Mouse (Mus musculus) heart, adult 2 months (tissue): ENCODE measurements at regions not wholly inside any gene's neighbourhood (a gene's known extent, or its start where the extent isn't known, plus 50 kb on each side); places are given as distances from the start of the nearest gene placed in this dataset.

Experiments used
- DNase-seq, 2 experiments: peaks; one replicate each; pipeline ENCODE4 v3.0.0; 2021
- H3K27ac ChIP-seq: fragments of 200-600 bp; 2 replicates; pipeline ENCODE4 v1.8.1; 2022
- H3K27me3 ChIP-seq: fragments of 200-500 bp; 2 replicates; pipeline ENCODE4 v1.6.1; 2012; ENCODE audit warnings: mild to moderate bottlenecking, low read length, inconsistent platforms, mixed read lengths; ENCODE audit not compliant: control insufficient read depth, insufficient read depth
- H3K36me3 ChIP-seq: fragments of 200-500 bp; 2 replicates; pipeline ENCODE4 v1.6.1; 2012; ENCODE audit warnings: low read length, inconsistent platforms; ENCODE audit not compliant: control insufficient read depth, insufficient read depth
- H3K4me1 ChIP-seq: fragments of 200-500 bp; 2 replicates; pipeline ENCODE4 v1.6.1; 2011; ENCODE audit warnings: low read length; ENCODE audit not compliant: control insufficient read depth, insufficient read depth
- H3K4me3 ChIP-seq: fragments of 200-600 bp; 2 replicates; pipeline ENCODE4 v1.8.1; 2022
- H3K79me2 ChIP-seq: fragments of 200-500 bp; replicated peaks from 2 replicates; pipeline ENCODE4 v1.6.1; 2012; ENCODE audit warnings: mild to moderate bottlenecking, inconsistent platforms, low read length, moderate library complexity, mixed read lengths; ENCODE audit not compliant: control insufficient read depth, insufficient read depth
- H3K9ac ChIP-seq: fragments of 200-500 bp; 2 replicates; pipeline ENCODE4 v1.6.1; 2012; ENCODE audit warnings: low read depth, mild to moderate bottlenecking, control low read depth, inconsistent platforms, low read length, mixed read lengths
- CTCF ChIP-seq: fragments of 200-600 bp; IDR thresholded peaks from 2 replicates; pipeline ENCODE4 v1.8.1; 2022; ENCODE audit warnings: antibody characterized with exemption, mild to moderate bottlenecking, moderate library complexity
- EP300 ChIP-seq: fragments of 200-500 bp; IDR thresholded peaks from 2 replicates; pipeline ENCODE4 v1.6.1; 2011; ENCODE audit warnings: low read depth, low read length, control low read depth; ENCODE audit not compliant: insufficient read depth
- POLR2A ChIP-seq: fragments of 200-500 bp; IDR thresholded peaks from 2 replicates; pipeline ENCODE4 v1.6.1; 2011; ENCODE audit warnings: mild to moderate bottlenecking, low read depth, low read length, control low read depth; ENCODE audit not compliant: insufficient read depth
- WGBS: fragments of 180-500 bp; shearing (Covaris S2); methylation state at CpG from one replicate; pipeline ENCODE4 v1.1.7; 2018; 5-methylcytosine and 5-hydroxymethylcytosine counted together
- intact Hi-C: fragments of 180-260 bp; cut with DNase I; formaldehyde crosslinking; loops from one replicate; pipeline ENCODE4 v1.15.1; 2025

DNA sequence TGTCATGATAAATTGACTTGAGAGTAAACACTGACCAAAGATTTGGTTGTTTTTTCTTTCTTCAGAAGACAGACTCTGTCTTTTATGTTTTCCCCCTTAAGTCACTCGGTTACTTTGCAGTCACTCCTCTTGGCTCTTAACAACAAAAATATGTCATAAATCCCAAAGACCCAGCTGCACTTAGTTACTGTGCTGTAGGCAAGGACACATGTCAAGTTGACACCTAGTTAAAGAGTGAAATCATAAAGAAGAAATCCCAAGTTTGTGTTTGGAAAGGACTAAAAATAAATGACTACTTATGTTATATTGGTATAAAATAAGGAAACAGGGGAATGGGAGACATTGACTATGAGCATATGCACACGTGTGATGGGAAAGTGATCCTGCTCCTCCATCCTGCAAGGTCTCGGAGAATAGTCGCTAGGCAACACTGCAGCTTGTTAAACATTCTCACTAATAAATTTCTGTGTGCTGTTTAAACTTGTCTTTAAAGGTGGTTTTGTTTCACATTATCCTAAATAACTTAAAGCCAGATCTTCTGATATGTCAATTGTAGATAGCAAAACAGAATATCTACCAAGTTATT, 298.1 kb downstream of the Gulp1 start:
- Histone ChIP-seq H3K4me3 (no peak overlapping the region), H3K36me3 (no peaks in the 10 kb centered on the region), H3K4me1 (no peaks in the 10 kb centered on the region), H3K9ac (no peak overlapping the region), H3K79me2 (no peaks in the 10 kb centered on the region), H3K27me3 (no peaks in the 10 kb centered on the region), H3K27ac (no peak overlapping the region)
- WGBS, result 69% methylated on average over 4 of the region's 4 CpGs
- intact Hi-C loops, result no loop called here
- TF ChIP-seq POLR2A, result no peak
- TF ChIP-seq CTCF, result no peak
- no peak for TF ChIP-seq EP300
- DNase-seq, result no peak

DNA sequence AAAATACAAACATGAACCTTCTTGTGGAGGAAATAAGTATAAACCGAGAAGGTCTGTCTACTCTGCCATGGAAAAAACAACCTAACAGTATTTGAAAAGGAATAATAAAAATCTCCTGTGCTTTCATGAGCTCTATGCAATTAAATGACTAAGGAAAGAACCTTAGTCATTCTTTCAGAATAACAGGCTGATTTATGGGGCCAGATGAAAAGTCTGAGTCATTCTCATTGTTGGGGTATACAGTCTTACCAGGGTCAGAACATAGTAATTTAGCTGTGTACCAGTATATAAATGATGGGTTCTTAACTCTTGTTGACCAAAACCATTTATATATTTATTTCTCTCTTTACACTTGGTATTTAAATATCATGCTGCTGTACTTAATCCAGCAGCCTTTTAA, 312.1 kb downstream of the Gulp1 start:
- Histone ChIP-seq H3K4me3 (no peak overlapping the region), H3K4me1 (no peaks in the 10 kb centered on the region), H3K27me3 (no peaks in the 10 kb centered on the region), H3K9ac (no peak overlapping the region), H3K79me2 (no peaks in the 10 kb centered on the region), H3K36me3 (no peaks in the 10 kb centered on the region), H3K27ac (no peak overlapping the region)
- intact Hi-C loops, result no loop called here
- no peak for TF ChIP-seq EP300
- no peak for TF ChIP-seq POLR2A
- no peak for TF ChIP-seq CTCF
- DNase-seq, result no peak
- 90% methylated on average over 1 of the region's 1 CpGs for WGBS

DNA sequence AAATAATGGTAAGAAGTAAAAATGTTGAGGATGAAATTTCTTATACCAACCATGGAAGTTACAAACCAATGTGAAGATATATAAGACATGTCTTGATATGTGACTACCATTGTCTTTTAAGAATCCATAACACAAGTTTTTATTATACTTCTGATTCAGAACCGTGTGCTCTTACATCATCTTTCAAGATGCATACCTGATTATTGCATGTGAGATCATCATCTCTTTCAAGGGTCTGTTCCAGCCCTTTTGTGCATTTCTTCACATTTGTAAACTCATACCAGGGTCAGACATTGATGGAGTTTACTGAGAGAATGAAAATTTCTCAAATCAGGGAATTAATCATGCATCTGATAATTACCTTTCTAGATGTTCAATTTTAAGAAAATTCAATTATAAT, 312.5 kb downstream of the Gulp1 start:
- no peak overlapping the region for H3K9ac ChIP-seq
- no peaks in the 10 kb centered on the region for H3K4me1 ChIP-seq
- no peaks in the 10 kb centered on the region for H3K36me3 ChIP-seq
- H3K27me3 ChIP-seq, result no peaks in the 10 kb centered on the region
- DNase-seq, result no peak
- no peaks in the 10 kb centered on the region for H3K79me2 ChIP-seq
- no peak overlapping the region for H3K4me3 ChIP-seq
- intact Hi-C loops, result no loop called here
- WGBS, result 80% methylated on average over 1 of the region's 1 CpGs
- no peak overlapping the region for H3K27ac ChIP-seq
- no peak for TF ChIP-seq EP300
- no peak for TF ChIP-seq POLR2A
- no peak for TF ChIP-seq CTCF

DNA sequence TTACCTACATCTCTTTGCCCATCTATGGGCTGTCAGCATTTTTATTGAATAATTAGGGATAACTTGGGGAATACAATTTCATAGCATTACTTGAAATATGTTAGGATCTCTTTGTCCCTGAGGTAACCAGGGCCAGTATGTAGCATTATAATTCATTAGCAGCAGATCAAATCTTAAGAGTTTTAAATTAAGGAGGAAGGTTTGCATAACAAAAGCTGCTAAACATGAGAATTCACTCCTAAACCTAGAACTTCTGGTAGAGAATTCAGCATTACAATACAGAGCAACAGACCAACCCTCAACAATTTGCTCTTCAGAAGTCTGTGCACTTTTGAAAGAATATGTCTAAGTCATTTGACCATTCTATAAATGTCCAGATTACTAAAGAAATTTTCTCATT, 340.3 kb downstream of the Gulp1 start:
- Histone ChIP-seq H3K27ac (peak overlapping the region; percentile 62), H3K36me3 (no peaks in the 10 kb centered on the region; the same call in 1 of the 2 replicates), H3K9ac (no peak overlapping the region), H3K27me3 (no peaks in the 10 kb centered on the region), H3K4me1 (no peaks in the 10 kb centered on the region; the same call in 1 of the 2 replicates), H3K4me3 (no peak overlapping the region), H3K79me2 (no peaks in the 10 kb centered on the region)
- DNase-seq, result no peak
- intact Hi-C loops, result no loop called here
- TF ChIP-seq CTCF (no peak), POLR2A (no peak), EP300 (no peak)

DNA sequence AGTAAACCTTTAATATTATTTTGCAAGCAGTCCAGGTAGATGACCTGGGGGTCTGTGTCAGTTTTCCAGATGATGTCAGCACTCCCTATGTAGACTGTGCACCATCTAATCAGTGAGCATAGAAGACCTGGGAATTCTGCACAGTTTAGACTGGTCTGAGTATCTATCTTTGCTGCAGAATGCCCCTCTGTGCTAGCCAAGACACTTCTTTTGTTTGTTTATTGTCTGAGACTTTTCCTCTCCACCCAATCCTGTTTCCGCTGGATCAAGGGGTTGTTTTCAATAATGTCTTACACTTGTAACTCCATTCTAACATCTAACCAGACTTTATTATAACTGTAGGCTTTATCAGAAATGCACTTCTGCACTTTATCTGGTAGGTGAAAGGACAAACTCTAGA, 341.1 kb downstream of the Gulp1 start:
- no peaks in the 10 kb centered on the region; the same call in 1 of the 2 replicates for H3K4me1 ChIP-seq
- H3K9ac ChIP-seq, result no peak overlapping the region
- WGBS, result 45% methylated on average over 1 of the region's 1 CpGs
- no peak for TF ChIP-seq CTCF
- TF ChIP-seq EP300, result no peak
- no peak for TF ChIP-seq POLR2A
- H3K36me3 ChIP-seq, result no peaks in the 10 kb centered on the region; the same call in 1 of the 2 replicates
- no peaks in the 10 kb centered on the region for H3K27me3 ChIP-seq
- H3K4me3 ChIP-seq, result no peak overlapping the region
- no peaks in the 10 kb centered on the region for H3K79me2 ChIP-seq
- peak in 1 of 2 experiments; percentile 5 for DNase-seq
- peak overlapping the region; percentile 62 for H3K27ac ChIP-seq
- intact Hi-C loops, result no loop called here
